Mouse (Mus musculus): ENCODE measurements around the gene Ppdpf.

Gene Ppdpf

DNA sequence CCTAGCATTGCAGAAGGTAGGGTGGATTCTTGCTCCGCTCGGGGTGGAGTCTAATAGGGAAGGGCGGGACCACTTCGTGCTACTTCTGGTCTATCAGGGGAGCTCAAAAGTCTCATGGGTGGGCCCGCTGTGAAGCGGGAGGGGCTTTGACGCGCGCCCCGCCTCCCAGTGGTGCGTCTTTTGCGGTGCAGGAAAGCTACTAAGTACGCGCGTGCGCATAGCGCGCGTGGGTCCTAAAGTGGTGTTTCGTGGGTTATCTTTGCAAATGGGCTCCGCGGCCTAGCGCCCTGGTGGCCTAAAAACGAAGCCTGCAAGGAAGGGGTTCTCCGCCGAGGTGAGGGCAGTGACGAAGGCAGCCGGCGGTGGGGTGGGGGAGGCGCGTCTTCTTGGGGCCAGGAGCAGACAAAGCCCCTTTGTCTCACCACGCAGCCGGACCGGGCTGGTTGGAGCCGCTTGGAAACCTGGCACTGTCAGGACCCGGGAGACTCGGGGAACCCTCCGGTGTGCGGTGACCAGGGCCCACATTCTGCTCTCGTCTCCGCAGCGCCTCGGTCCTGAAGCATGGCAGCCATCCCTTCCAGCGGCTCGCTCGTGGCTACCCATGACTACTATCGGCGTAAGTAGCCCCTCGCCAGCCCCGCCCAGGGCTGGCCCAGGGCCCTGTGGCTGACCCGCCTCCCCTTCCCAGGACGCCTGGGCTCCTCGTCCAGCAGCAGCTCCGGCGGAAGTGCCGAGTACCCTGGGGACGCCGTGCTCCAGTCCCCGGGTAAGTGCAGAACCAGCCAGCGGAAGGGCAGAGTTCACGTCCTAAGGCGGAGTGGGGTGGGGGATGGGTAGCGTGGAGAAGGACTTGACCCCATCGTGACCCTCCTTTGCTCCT, at the start of gene Ppdpf:
TSS of gene Ppdpf (plus strand) at position 127 of the 880 bp plus-strand sequence.
- DNase-seq (ENCODE audit: low spot score): peak; percentile 54

GRCm38 (mm10) chr2:181139641-181140193, 47.3 kb upstream of the Ppdpf start:
- no peak for DNase-seq (ENCODE audit: low spot score)

DNA sequence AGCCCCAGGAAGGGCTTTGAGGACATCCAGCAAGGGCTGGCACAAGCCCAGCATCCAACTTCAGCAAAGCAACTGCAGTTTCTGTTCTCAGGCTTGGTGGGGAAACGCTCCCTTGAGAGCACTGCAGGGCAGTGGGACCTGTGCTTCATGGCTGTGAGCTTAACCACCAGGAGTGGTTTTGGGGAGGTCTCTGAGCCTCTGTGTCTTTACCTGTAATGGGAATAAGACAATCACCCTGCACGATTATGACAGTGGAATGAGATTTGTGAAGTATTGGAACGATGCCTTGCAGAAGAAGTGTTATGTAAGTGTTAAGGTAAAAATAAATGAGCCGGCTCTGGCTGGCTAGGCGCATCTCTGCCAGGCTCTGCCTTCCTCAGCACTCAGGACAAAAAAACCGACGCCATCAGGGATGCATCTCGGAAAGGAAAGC, 44.3 kb upstream of the Ppdpf start:
- no peak for DNase-seq (ENCODE audit: low spot score)

DNA sequence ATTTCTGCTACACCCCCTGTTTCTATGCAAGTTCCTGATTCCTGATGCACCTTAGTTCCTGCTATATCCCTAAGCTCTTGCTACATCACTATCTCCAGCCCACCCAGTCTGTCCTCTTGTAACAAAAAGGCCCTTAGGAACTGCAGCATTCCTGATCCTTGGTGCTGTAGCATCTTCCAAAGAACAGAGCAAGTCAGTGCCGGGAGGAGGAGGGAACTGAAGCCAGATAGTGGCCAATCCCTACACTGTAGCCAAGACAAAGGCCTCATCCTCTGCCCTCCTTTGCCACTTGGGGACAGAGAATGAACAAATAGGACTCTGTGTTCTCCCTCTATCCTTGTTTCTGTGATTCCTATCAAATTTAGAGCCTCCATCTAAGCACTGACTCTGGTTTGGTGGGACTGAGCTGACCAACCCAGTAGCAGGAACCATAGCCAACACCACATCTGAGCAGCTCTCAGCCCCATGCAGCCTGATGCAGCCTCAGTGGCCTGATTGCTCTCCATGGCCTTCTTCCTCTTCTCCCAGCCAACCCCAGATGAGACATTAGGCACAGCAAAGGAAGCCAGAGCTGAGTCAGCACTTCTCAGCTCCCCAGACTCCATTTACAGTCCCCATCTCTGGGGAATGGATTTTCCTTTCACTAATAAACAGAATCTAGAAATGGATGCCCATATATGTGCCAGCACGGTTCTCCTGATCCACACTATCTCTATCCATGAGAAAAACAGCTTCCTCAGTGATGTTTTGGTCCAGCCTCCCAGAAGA, 43.4 kb upstream of the Ppdpf start:
- DNase-seq (ENCODE audit: low spot score): no peak

- DNase-seq (ENCODE audit: low spot score): no peak
Measured at GRCm38 (mm10) chr2:181144675-181145074, 42.4 kb upstream of the Ppdpf start.

GRCm38 (mm10) chr2:181146976-181147545, 40.0 kb upstream of the Ppdpf start:
- no peak for DNase-seq (ENCODE audit: low spot score)

DNA sequence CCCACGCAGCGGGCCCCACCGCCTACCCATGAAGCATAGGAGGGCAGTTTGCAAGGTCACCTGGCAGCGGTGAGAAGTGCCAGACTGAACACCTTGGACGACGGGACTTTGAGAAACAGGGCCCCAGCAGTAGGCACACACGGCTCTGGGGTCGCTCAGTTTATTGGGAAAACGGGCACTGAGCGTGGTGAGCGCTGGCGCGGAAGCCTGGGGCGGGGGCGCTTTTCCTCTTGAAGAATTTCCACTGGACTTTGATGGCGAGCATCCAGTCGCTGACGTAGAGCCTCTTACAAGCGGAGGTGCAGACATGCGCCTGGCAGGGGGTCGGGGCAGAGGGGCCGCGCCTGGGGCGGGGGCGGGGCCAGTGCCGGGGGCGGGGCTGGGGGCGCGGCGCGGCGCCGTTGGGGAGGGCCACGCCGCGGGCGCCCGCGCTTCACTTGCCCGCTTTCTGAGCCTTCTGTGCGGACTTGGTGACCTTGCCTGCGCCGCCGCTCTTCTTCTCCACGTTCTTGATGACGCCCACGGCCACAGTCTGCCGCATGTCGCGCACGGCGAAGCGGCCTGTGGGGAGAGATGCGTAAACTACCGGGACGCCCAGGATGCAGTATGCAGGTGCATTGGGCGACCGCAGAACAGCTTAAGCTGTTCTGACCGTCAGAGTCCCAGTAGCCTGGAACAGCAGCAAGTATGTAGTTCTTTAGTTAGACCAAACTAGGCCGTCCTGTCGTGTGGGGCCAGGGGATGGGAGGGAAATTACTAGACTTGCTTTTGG, 39.3 kb upstream of the Ppdpf start:
- DNase-seq (ENCODE audit: low spot score): no peak

GRCm38 (mm10) chr2:181148318-181148955, 38.6 kb upstream of the Ppdpf start:
- DNase-seq (ENCODE audit: low spot score): no peak

- no peak for DNase-seq (ENCODE audit: low spot score)
Measured at GRCm38 (mm10) chr2:181150281-181150680, 36.8 kb upstream of the Ppdpf start.

- no peak for DNase-seq (ENCODE audit: low spot score)
Measured at GRCm38 (mm10) chr2:181152701-181153100, 34.3 kb upstream of the Ppdpf start.

DNA sequence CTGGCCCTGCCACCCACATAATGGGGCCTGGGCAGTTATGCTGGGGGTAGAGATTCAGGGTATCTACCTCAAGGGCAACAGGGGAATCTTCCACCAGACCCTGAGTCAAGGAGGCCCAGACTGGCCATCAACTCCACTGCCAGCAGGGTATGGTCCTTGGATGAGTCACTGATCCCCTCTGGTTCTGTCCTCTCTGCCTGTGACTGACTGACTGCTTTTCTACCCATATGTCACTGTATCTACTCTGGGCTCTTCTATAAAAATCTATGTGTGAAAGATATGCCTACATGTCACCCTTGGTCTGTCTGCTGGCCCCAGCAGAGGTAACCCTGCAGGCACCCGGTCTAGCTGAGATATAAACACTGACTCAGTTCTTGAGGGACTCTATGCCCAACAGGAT, 33.9 kb upstream of the Ppdpf start:
- DNase-seq (ENCODE audit: low spot score): no peak

- DNase-seq (ENCODE audit: low spot score): no peak
Measured at GRCm38 (mm10) chr2:181153837-181154236, 33.2 kb upstream of the Ppdpf start.

- DNase-seq (ENCODE audit: low spot score): no peak
Measured at GRCm38 (mm10) chr2:181154361-181154760, 32.7 kb upstream of the Ppdpf start.

DNA sequence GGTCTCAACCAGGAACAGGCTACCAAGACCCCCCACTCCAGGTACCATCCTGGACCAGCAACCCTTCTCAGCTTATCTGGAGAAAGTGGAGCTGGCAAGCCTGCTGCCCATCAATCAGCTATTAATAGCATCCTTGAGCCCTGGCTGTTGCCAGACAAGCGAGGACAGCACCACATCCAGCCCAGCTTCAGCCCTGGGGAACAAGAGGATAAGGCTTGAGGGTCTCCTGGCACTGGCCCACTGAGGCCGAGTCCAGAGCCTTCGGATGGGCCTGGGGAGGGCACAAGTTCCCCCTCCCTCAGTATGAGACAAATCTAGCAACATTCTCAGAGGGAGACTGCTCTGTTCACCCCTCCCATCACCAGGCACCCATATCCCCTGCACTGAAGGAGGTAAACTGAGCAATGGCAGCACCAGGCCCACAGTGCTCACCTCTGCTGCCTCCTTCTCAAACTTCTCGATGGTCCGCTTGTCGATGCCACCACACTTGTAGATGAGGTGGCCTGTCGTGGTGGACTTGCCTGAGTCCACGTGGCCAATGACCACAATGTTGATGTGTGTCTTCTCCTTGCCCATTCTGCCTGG, 32.1 kb upstream of the Ppdpf start:
- no peak for DNase-seq (ENCODE audit: low spot score)

DNA sequence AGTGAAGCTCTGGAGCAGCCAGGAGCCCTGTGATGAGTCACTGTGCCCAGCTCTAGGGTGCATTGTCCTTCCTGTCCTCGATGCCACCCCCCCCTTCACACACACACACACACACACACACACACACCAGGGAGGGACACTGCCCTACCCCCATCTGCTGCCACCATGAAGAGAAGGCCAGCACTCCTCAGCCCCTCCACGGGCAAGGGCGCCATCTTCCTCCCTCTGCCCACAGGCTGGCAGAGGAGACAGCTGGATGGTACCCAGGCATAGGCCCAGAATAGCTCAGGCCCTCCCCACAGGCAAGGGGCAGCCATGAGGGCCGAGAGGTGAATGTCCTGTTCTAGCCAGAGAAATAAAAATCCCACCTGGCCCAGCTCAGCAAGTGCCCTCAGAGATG, 31.2 kb upstream of the Ppdpf start:
- no peak for DNase-seq (ENCODE audit: low spot score)

DNA sequence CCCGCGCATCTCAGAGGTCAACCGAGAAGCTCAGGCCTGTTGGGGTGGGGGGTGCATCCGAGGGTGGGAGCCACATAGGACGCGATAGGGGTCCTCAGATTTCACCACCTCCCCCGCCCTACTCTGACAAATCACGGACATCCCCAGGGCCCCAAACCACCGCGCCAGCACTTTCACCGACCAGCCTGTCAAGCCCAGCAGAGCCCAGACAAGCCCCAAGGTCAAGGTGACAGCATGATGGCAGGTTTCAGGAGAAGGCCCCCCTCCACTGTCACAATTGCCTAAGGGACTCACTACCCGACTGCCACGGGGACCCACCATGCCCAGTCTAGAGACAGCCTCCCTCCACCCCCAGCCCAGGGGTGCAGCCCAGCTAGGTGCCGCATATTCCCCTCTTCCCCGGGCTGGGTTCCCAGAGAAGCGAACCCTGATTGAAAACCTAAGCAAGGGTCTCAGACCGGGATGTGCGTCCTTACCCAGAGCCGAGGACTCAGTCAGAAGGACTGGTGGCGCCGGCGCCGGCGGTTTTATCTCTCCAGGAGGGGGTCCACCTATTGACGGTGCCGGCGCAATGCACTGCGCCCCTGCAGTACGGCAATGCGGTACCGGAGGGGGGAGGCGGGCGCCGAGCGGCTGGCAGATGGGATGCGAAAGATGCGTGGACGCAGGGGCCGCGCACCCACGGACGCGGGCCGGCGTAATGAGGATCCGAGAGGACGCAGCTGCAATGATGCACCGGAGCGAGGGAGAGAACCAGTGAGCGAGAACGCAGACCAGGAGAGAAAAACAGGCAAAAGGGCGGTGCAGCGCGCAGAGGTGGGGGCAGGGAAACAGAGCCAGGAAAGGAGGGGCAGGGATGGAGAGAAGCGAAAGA, 30.6 kb upstream of the Ppdpf start, which contains the start of gene Eef1a2:
TSS of gene Eef1a2 (minus strand) at position 767 of the 874 bp plus-strand sequence.
- no peak for DNase-seq (ENCODE audit: low spot score)

- no peak for DNase-seq (ENCODE audit: low spot score)
Measured at GRCm38 (mm10) chr2:181157180-181157579, 29.9 kb upstream of the Ppdpf start.

- no peak for DNase-seq (ENCODE audit: low spot score)
Measured at GRCm38 (mm10) chr2:181157716-181158302, 29.2 kb upstream of the Ppdpf start.

DNA sequence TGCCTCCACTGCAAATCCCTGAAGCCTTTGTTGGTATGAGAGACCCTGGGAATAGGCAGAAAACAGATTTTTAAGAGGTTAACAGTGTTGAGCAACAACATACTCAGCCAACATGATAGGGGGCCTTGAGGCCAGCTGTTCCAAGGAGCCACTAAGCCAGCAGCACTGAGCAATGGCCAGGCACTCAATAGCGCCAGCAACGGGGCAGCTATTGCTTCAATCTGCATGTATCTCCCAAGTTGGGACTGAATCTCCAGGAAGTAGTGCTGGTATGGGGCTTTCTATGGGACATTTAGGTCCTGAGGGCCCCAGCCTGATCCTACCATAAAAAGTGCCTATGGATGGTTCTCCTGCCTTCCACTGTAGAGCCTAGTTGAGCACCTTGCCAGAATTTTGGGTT, 28.6 kb upstream of the Ppdpf start:
- DNase-seq (ENCODE audit: low spot score): no peak

Data from urinary bladder, postnatal 10 days (tissue).